Mouse (Mus musculus): ENCODE measurements around the gene Tubb2a. TPM values are rescaled to one million over a fixed set of nuclear protein-coding genes. Genes with fewer than 3 reads are reported as not detected.
"Not testable (repeated sequence)": the region's sequence is repeated elsewhere in the genome, so short reads cannot be mapped to it uniquely, and the experiment has no call there.

Tubb2a gene
- polyA plus RNA-seq, 1 experiment from 2014 or later: 192 TPM

GRCm38 (mm10) chr13:34088201-34088649 lies 10.4 kb upstream of the Tubb2a start:
- not testable (repeated sequence) for H3K9me3 ChIP-seq; H3K4me3 ChIP-seq (replicated peaks); H3K36me3 ChIP-seq; H3K4me1 ChIP-seq; H3K27me3 ChIP-seq (replicated peaks); H3K4me2 ChIP-seq; H3K9ac ChIP-seq; ATAC-seq (ENCODE audit: insufficient read depth, low FRiP score, low read depth)
- H3K27ac ChIP-seq: peak overlapping the region; percentile 26; the same call in 1 of the 2 replicates
- WGBS: 51% methylated on average over 5 of the region's 5 CpGs

DNA sequence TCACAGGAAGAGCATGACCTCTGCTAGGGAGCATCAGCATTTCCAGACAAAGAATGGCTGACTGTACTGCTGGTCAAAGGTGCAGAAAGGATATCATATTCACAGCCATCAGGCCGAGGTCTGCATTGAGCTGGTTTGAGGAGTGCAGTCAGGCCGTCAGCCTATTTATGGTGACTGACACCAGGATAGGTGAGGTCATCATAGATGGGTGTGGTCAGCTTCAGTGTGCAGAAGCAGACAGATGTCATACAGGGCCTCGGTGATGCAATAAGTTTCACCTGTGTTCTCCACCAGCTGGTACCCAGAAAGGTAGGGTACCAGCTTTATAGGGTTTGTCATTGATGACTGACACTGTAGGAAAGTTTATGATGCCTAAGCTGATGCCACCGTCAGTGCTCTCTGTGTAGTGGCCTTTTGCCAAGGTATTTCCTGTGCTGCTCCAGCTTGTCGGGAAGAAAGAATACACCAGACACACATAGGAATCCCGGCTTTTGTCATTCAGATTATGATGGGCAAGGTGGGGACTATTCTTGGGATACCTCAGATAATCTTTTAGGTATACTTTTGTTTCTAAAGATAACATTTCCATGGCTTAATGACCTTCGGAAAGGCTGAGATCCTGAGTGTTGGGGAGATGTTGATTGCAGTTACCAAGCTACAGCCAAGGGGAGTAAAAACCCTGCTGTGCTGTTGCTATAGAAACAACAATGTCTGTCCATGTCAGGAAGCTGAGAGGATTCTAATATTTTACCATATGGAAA lies 9.4 kb upstream of the Tubb2a start:
- H3K4me1 ChIP-seq: peaks cover 9% of the 10 kb centered on the region; the same call in 1 of the 2 replicates
- no peak overlapping the region for H3K4me3 ChIP-seq (replicated peaks)
- H3K9me3 ChIP-seq: no peaks in the 10 kb centered on the region
- H3K4me2 ChIP-seq: no peak overlapping the region
- ATAC-seq (ENCODE audit: insufficient read depth, low FRiP score, low read depth): no peak
- H3K27ac ChIP-seq: no peak overlapping the region
- no peaks in the 10 kb centered on the region for H3K27me3 ChIP-seq (replicated peaks)
- H3K9ac ChIP-seq: no peak overlapping the region
- 58% methylated on average over 7 of the region's 7 CpGs for WGBS
- no peaks in the 10 kb centered on the region for H3K36me3 ChIP-seq

- H3K27ac ChIP-seq: peak overlapping the region; percentile 65
These were observed 6.4 kb upstream of the Tubb2a start for GRCm38 (mm10) chr13:34084026-34084750.

GRCm38 (mm10) chr13:34081926-34082325 lies 4.1 kb upstream of the Tubb2a start:
- H3K27ac ChIP-seq: no peak overlapping the region
- no peaks in the 10 kb centered on the region for H3K36me3 ChIP-seq
- no peak for ATAC-seq (ENCODE audit: insufficient read depth, low FRiP score, low read depth)
- no peaks in the 10 kb centered on the region for H3K9me3 ChIP-seq
- H3K9ac ChIP-seq: no peak overlapping the region
- no peak overlapping the region for H3K4me2 ChIP-seq
- peaks cover 14% of the 10 kb centered on the region; the same call in 1 of the 2 replicates for H3K4me1 ChIP-seq
- no peaks in the 10 kb centered on the region for H3K27me3 ChIP-seq (replicated peaks)
- no peak overlapping the region for H3K4me3 ChIP-seq (replicated peaks)
- 69% methylated on average over 4 of the region's 4 CpGs for WGBS

More at GRCm38 (mm10) chr13:34084026-34084750, 6.4 kb upstream of the Tubb2a start:
- ATAC-seq (ENCODE audit: insufficient read depth, low FRiP score, low read depth): no peak
- Histone ChIP-seq H3K27me3 (replicated peaks) (no peaks in the 10 kb centered on the region), H3K4me3 (replicated peaks) (no peak overlapping the region), H3K4me1 (peaks cover 9% of the 10 kb centered on the region; the same call in 1 of the 2 replicates), H3K9ac (no peak overlapping the region), H3K9me3 (no peaks in the 10 kb centered on the region), H3K36me3 (no peaks in the 10 kb centered on the region), H3K4me2 (no peak overlapping the region)
- 40% methylated on average over 9 of the region's 9 CpGs for WGBS

DNA sequence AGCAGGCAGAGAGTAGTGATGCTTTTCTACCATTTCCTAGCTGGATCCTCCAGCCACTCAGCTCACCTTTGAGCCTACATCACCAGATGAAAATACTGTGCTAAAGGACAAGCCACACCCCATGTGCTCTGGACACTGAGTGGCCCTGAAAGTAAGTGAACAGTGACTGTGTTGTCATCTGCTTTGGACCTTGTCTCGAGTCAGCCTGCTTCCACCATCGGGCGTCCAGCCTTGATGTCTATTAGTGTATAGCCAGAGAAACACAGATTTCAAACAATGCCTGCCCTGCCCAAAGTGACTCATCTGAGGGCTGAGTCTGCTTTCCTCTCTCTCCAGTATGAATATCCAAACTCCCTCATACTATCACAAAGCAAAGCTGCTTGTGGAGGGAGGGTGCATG lies 2.0 kb upstream of the Tubb2a start:
- WGBS: 67% methylated on average over 3 of the region's 3 CpGs

GRCm38 (mm10) chr13:34078500-34079280 lies 883 bp upstream of the Tubb2a start:
- Histone ChIP-seq H3K9me3 (no peaks in the 10 kb centered on the region), H3K27ac (0 out of 2 replicates have a peak overlapping the region, but pooled peaks have one; percentile 36), H3K36me3 (0 out of 2 replicates have a peak, but pooled peaks cover 2% of the 10 kb centered on the region), H3K4me3 (replicated peaks) (peak overlapping the region; percentile 73), H3K4me2 (peak overlapping the region; percentile 84), H3K9ac (0 out of 2 replicates have a peak overlapping the region, but pooled peaks have one; percentile 67), H3K4me1 (peaks cover 17% of the 10 kb centered on the region; the same call in 1 of the 2 replicates), H3K27me3 (replicated peaks) (no peaks in the 10 kb centered on the region)
- peak; percentile 23; the same call in 1 of the 2 replicates for ATAC-seq (ENCODE audit: insufficient read depth, low FRiP score, low read depth)
- WGBS: 38% methylated on average over 16 of the region's 16 CpGs

More for the DNA sequence above, 2.0 kb upstream of the Tubb2a start:
- Histone ChIP-seq H3K4me1 (peaks cover 20% of the 10 kb centered on the region; the same call in 1 of the 2 replicates), H3K9me3 (no peaks in the 10 kb centered on the region), H3K27ac (no peak overlapping the region), H3K4me3 (replicated peaks) (no peak overlapping the region), H3K4me2 (no peak overlapping the region), H3K36me3 (0 out of 2 replicates have a peak, but pooled peaks cover 2% of the 10 kb centered on the region), H3K27me3 (replicated peaks) (no peaks in the 10 kb centered on the region), H3K9ac (no peak overlapping the region)
- no peak for ATAC-seq (ENCODE audit: insufficient read depth, low FRiP score, low read depth)

GRCm38 (mm10) chr13:34076561-34077491 lies 981 bp downstream of the Tubb2a start:
- H3K4me2 ChIP-seq: peak overlapping the region; percentile 84
- ATAC-seq (ENCODE audit: insufficient read depth, low FRiP score, low read depth): peak; percentile 6; the same call in 1 of the 2 replicates
- H3K27ac ChIP-seq: peak overlapping the region; percentile 57; the same call in 1 of the 2 replicates
- 25% methylated on average over 20 of the region's 20 CpGs for whole genome bisulfite sequencing
- 0 out of 2 replicates have a peak, but pooled peaks cover 16% of the 10 kb centered on the region for H3K4me1 ChIP-seq
- H3K9me3 ChIP-seq: no peaks in the 10 kb centered on the region
- H3K9ac ChIP-seq: no peak overlapping the region
- H3K27me3 ChIP-seq (replicated peaks): no peaks in the 10 kb centered on the region
- 0 out of 2 replicates have a peak, but pooled peaks cover 2% of the 10 kb centered on the region for H3K36me3 ChIP-seq
- peak overlapping the region; percentile 73 for H3K4me3 ChIP-seq (replicated peaks)

DNA sequence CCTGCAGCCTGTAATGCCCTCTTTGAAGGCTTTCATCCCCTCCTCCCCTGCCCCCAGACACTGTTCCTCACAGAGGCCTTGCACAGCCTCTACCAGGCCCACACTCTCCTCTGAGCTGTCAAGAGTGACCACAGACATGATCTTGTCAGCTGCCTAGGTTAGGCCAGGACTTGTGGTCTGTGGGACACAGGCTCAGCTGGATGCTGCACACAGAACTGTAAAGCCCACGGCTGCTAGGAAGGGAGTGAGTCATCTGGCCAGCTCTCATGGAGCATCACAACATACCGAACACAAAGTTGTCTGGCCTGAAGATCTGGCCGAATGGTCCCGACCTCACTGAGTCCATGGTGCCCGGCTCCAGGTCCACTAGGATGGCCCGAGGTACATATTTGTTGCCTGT lies 1.9 kb downstream of the Tubb2a start:
- 82% methylated on average over 6 of the region's 6 CpGs for WGBS
- H3K4me2 ChIP-seq: not testable (repeated sequence)

GRCm38 (mm10) chr13:34074441-34074840 lies 3.4 kb downstream of the Tubb2a start:
- WGBS: 98% methylated on average over 12 of the region's 17 CpGs
- not testable (repeated sequence) for ATAC-seq (ENCODE audit: insufficient read depth, low FRiP score, low read depth); H3K4me3 ChIP-seq (replicated peaks); H3K4me2 ChIP-seq; H3K27ac ChIP-seq; H3K9me3 ChIP-seq; H3K36me3 ChIP-seq; H3K9ac ChIP-seq; H3K27me3 ChIP-seq (replicated peaks)
- 0 out of 2 replicates have a peak, but pooled peaks cover 16% of the 10 kb centered on the region for H3K4me1 ChIP-seq

More for the DNA sequence above, 1.9 kb downstream of the Tubb2a start:
- H3K9ac ChIP-seq; H3K9me3 ChIP-seq; H3K27ac ChIP-seq; H3K4me3 ChIP-seq (replicated peaks); H3K36me3 ChIP-seq; H3K27me3 ChIP-seq (replicated peaks); ATAC-seq (ENCODE audit: insufficient read depth, low FRiP score, low read depth): not testable (repeated sequence)
- 0 out of 2 replicates have a peak, but pooled peaks cover 16% of the 10 kb centered on the region for H3K4me1 ChIP-seq

DNA sequence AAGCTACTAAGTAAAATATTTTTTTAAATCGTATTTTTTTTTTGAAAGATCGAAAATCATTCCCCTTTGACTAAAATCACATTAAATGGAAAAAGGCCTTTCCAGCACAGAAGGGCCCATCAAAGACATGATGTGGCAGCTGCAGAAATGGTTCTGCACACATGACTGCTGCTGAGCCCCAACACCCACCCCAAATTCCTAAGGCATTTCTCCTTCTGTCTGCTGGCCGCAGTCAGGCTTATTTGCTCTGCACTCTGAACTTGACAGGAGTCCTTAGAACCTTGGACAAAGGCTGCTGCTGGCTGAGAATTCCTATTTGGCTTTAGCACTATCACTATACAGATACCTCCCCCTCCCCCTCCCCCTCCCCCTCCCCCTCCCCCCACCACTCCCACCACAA lies 5.0 kb downstream of the Tubb2a start:
- ATAC-seq (ENCODE audit: insufficient read depth, low FRiP score, low read depth): no peak
- H3K4me3 ChIP-seq (replicated peaks): no peak overlapping the region
- no peak overlapping the region for H3K27ac ChIP-seq
- H3K27me3 ChIP-seq (replicated peaks): no peaks in the 10 kb centered on the region
- no peaks in the 10 kb centered on the region for H3K9me3 ChIP-seq
- 0 out of 2 replicates have a peak, but pooled peaks cover 9% of the 10 kb centered on the region for H3K4me1 ChIP-seq
- no peak overlapping the region for H3K4me2 ChIP-seq
- 0 out of 2 replicates have a peak, but pooled peaks cover 2% of the 10 kb centered on the region for H3K36me3 ChIP-seq
- H3K9ac ChIP-seq: no peak overlapping the region
- 71% methylated on average over 3 of the region's 3 CpGs for WGBS
